Comparison of ENCODE assay signal across 8 mouse cellular contexts in genomic region chr2:103577752-103578662, GRCm38 (mm10). TPM values are rescaled to one million over a fixed set of nuclear protein-coding genes. Genes with fewer than 3 reads are reported as not detected.
DNase-seq lines count a peak whose midpoint lies in the region; ATAC-seq lines count a peak whose summit lies in the region.

No protein-coding gene starts in this region.

- intact Hi-C loops in gastrocnemius, postnatal 14 days (cut with DNase I; ENCODE audit: low total_unique reads), result no loop called here
- intact Hi-C loops in heart, postnatal 14 days (cut with DNase I), result no loop called here

- DNase-seq in frontal cortex, postnatal 14 days (ENCODE audit: low spot score in 2 of 2), result no peak
- peak; percentile 78 for DNase-seq in gastrocnemius, postnatal 14 days
- DNase-seq in heart, postnatal 14 days, result peak; percentile 69 to 74
- peak; percentile 82 for DNase-seq in lung, postnatal 10 days
- no peak for DNase-seq in testis, postnatal 14 days (ENCODE audit: low spot score)
- DNase-seq in adrenal gland, adult (ENCODE audit: inconsistent age in 2 of 2, low spot score in 1 of 2), result no peak

- peak; percentile 78 for ATAC-seq in frontal cortex, adult (ENCODE audit: low TSS enrichment)
- no peak for ATAC-seq in erythroblast, adult 5-6 weeks (replicated peaks; ENCODE audit: low FRiP score, poor library complexity, severe bottlenecking)

RNA-seq across cellular contexts. Expression of gene Abtb2, which starts 11.9 kb away (rescaled TPM):
- 1 to 10 TPM; 4.9 to 6.8 TPM for total RNA-seq in gastrocnemius, postnatal 14 days (2021)
- total RNA-seq in heart, postnatal 14 days (2021), result 10 to 100 TPM; 18.1 to 21.6 TPM
- total RNA-seq in erythroblast, adult 5-6 weeks (2015; ENCODE audit: low replicate concordance), result 0.38 TPM in 1 of 2 replicates, not detected in the other
- 1.7 and 4.0 TPM in 2 replicates for total RNA-seq in erythroblast, adult 5-6 weeks (2017; ENCODE audit: low replicate concordance)

Comparison
In these comparisons a context has a peak if more than half of its experiments do, and no peak if none do; other contexts are left out.
1. DNase-seq: peak in gastrocnemius, postnatal 14 days (single experiment), heart, postnatal 14 days (2 of 2) and lung, postnatal 10 days (single experiment); none in frontal cortex, postnatal 14 days (0 of 2), testis, postnatal 14 days (single experiment) and adrenal gland, adult (0 of 2).